Mouse (Mus musculus): Measurements from ENCODE around the gene Pde4d. TPM values are rescaled to one million over a fixed set of nuclear protein-coding genes. Genes with fewer than 3 reads are reported as not detected.

Gene Pde4d
- polyA plus RNA-seq, 2 experiments: 11.7 to 17.3 TPM

- TF ChIP-seq POLR2A (IDR thresholded peaks at IDR 0.05; ENCODE audit: borderline replicate concordance, extremely low read depth, insufficient read depth, insufficient read length): no peak
- 83% methylated on average over 10 of the region's 10 CpGs for WGBS
- Histone ChIP-seq H3K27ac (replicated peaks; ENCODE audit: low read depth, low read length) (no peak overlapping the region), H3K36me3 (ENCODE audit: control insufficient read depth, insufficient read depth, low read length) (no peaks in the 10 kb centered on the region), H3K4me2 (replicated peaks; ENCODE audit: low read depth, low read length, severe bottlenecking) (no peak overlapping the region), H3K4me1 (ENCODE audit: control insufficient read depth, insufficient read depth, low read length) (no peaks in the 10 kb centered on the region), H3K9ac (ENCODE audit: low read depth, low read length, severe bottlenecking) (no peak overlapping the region), H3K27me3 (ENCODE audit: control insufficient read depth, insufficient read depth, low read length) (no peaks in the 10 kb centered on the region), H3K9me3 (ENCODE audit: control insufficient read depth, low read length) (no peaks in the 10 kb centered on the region), H3K4me3 (replicated peaks; ENCODE audit: low read length) (no peak overlapping the region)
- no peak for DNase-seq (ENCODE audit: low spot score)
- ATAC-seq (ENCODE audit: low FRiP score, low read depth): no peak
Observed at GRCm38 (mm10) chr13:109917551-109917950, 1467.8 kb downstream of the Pde4d start.

GRCm38 (mm10) chr13:109918631-109919030 lies 1468.9 kb downstream of the Pde4d start:
- H3K27ac ChIP-seq (replicated peaks; ENCODE audit: low read depth, low read length): no peak overlapping the region
- no peak for DNase-seq (ENCODE audit: low spot score)
- TF ChIP-seq POLR2A (IDR thresholded peaks at IDR 0.05; ENCODE audit: borderline replicate concordance, extremely low read depth, insufficient read depth, insufficient read length): no peak

GRCm38 (mm10) chr13:109920256-109920655 lies 1470.5 kb downstream of the Pde4d start:
- no peak overlapping the region for H3K27ac ChIP-seq (replicated peaks; ENCODE audit: low read depth, low read length)
- no peaks in the 10 kb centered on the region for H3K4me1 ChIP-seq (ENCODE audit: control insufficient read depth, insufficient read depth, low read length)
- 82% methylated on average over 6 of the region's 6 CpGs for WGBS
- no peak overlapping the region for H3K9ac ChIP-seq (ENCODE audit: low read depth, low read length, severe bottlenecking)
- ATAC-seq (ENCODE audit: low FRiP score, low read depth) (no peak), DNase-seq (ENCODE audit: low spot score) (no peak)
- H3K27me3 ChIP-seq (ENCODE audit: control insufficient read depth, insufficient read depth, low read length): no peaks in the 10 kb centered on the region
- no peak for TF ChIP-seq POLR2A (IDR thresholded peaks at IDR 0.05; ENCODE audit: borderline replicate concordance, extremely low read depth, insufficient read depth, insufficient read length)
- no peaks in the 10 kb centered on the region for H3K9me3 ChIP-seq (ENCODE audit: control insufficient read depth, low read length)
- no peak overlapping the region for H3K4me2 ChIP-seq (replicated peaks; ENCODE audit: low read depth, low read length, severe bottlenecking)
- H3K36me3 ChIP-seq (ENCODE audit: control insufficient read depth, insufficient read depth, low read length): no peaks in the 10 kb centered on the region
- no peak overlapping the region for H3K4me3 ChIP-seq (replicated peaks; ENCODE audit: low read length)

More at GRCm38 (mm10) chr13:109918631-109919030, 1468.9 kb downstream of the Pde4d start:
- Histone ChIP-seq H3K9ac (ENCODE audit: low read depth, low read length, severe bottlenecking) (no peak overlapping the region), H3K27me3 (ENCODE audit: control insufficient read depth, insufficient read depth, low read length) (no peaks in the 10 kb centered on the region), H3K4me2 (replicated peaks; ENCODE audit: low read depth, low read length, severe bottlenecking) (no peak overlapping the region), H3K9me3 (ENCODE audit: control insufficient read depth, low read length) (no peaks in the 10 kb centered on the region), H3K36me3 (ENCODE audit: control insufficient read depth, insufficient read depth, low read length) (no peaks in the 10 kb centered on the region), H3K4me3 (replicated peaks; ENCODE audit: low read length) (no peak overlapping the region), H3K4me1 (ENCODE audit: control insufficient read depth, insufficient read depth, low read length) (no peaks in the 10 kb centered on the region)
- WGBS: 70% methylated on average over 8 of the region's 8 CpGs
- no peak for ATAC-seq (ENCODE audit: low FRiP score, low read depth)

- DNase-seq (ENCODE audit: low spot score) (no peak), ATAC-seq (ENCODE audit: low FRiP score, low read depth) (no peak)
- Histone ChIP-seq H3K4me3 (replicated peaks; ENCODE audit: low read length) (no peak overlapping the region), H3K9ac (ENCODE audit: low read depth, low read length, severe bottlenecking) (no peak overlapping the region), H3K4me2 (replicated peaks; ENCODE audit: low read depth, low read length, severe bottlenecking) (no peak overlapping the region), H3K27me3 (ENCODE audit: control insufficient read depth, insufficient read depth, low read length) (no peaks in the 10 kb centered on the region), H3K36me3 (ENCODE audit: control insufficient read depth, insufficient read depth, low read length) (no peaks in the 10 kb centered on the region), H3K4me1 (ENCODE audit: control insufficient read depth, insufficient read depth, low read length) (no peaks in the 10 kb centered on the region), H3K9me3 (ENCODE audit: control insufficient read depth, low read length) (no peaks in the 10 kb centered on the region), H3K27ac (replicated peaks; ENCODE audit: low read depth, low read length) (no peak overlapping the region)
- WGBS: 83% methylated on average over 17 of the region's 17 CpGs
- TF ChIP-seq POLR2A (IDR thresholded peaks at IDR 0.05; ENCODE audit: borderline replicate concordance, extremely low read depth, insufficient read depth, insufficient read length): no peak
Observed at GRCm38 (mm10) chr13:109921336-109922038, 1471.7 kb downstream of the Pde4d start.

GRCm38 (mm10) chr13:109922228-109922627 lies 1472.5 kb downstream of the Pde4d start:
- TF ChIP-seq POLR2A (IDR thresholded peaks at IDR 0.05; ENCODE audit: borderline replicate concordance, extremely low read depth, insufficient read depth, insufficient read length): no peak
- no peak overlapping the region for H3K4me2 ChIP-seq (replicated peaks; ENCODE audit: low read depth, low read length, severe bottlenecking)
- no peaks in the 10 kb centered on the region for H3K9me3 ChIP-seq (ENCODE audit: control insufficient read depth, low read length)
- no peak for ATAC-seq (ENCODE audit: low FRiP score, low read depth)
- H3K4me1 ChIP-seq (ENCODE audit: control insufficient read depth, insufficient read depth, low read length): no peaks in the 10 kb centered on the region
- no peaks in the 10 kb centered on the region for H3K27me3 ChIP-seq (ENCODE audit: control insufficient read depth, insufficient read depth, low read length)
- 3% methylated on average over 4 of the region's 4 CpGs for WGBS
- H3K27ac ChIP-seq (replicated peaks; ENCODE audit: low read depth, low read length): no peak overlapping the region
- no peak overlapping the region for H3K9ac ChIP-seq (ENCODE audit: low read depth, low read length, severe bottlenecking)
- DNase-seq (ENCODE audit: low spot score): peak; percentile 91
- no peaks in the 10 kb centered on the region for H3K36me3 ChIP-seq (ENCODE audit: control insufficient read depth, insufficient read depth, low read length)
- no peak overlapping the region for H3K4me3 ChIP-seq (replicated peaks; ENCODE audit: low read length)

All from limb, embryonic 14.5 days (tissue).